Mouse (Mus musculus) neural tube, embryonic 12.5 days (tissue): ENCODE results near the gene Kif22. TPM values are rescaled to one million over a fixed set of nuclear protein-coding genes. Genes with fewer than 3 reads are reported as not detected.
"Not testable (repeated sequence)": the region's sequence is repeated elsewhere in the genome, so short reads cannot be mapped to it uniquely, and the experiment has no call there.

Source experiments
- ATAC-seq: fragments of 200-750 bp; cut with Nextera tagmentation; 2 replicates; pipeline ENCODE4 v1.8.0; 2017; ENCODE audit warnings: low read depth, mild to moderate bottlenecking, moderate TSS enrichment, moderate library complexity; ENCODE audit not compliant: low FRiP score
- H3K27ac ChIP-seq: fragments of 300-500 bp; sonication (generic); 2 replicates; pipeline ENCODE4 v1.5.1; 2016
- H3K27me3 ChIP-seq: fragments of 300-500 bp; sonication (generic); replicated peaks from 2 replicates; pipeline ENCODE4 v1.6.1; 2016; ENCODE audit warnings: mild to moderate bottlenecking
- H3K36me3 ChIP-seq: fragments of 300-500 bp; sonication (generic); 2 replicates; pipeline ENCODE4 v1.6.1; 2016; ENCODE audit warnings: mild to moderate bottlenecking
- H3K4me1 ChIP-seq: fragments of 300-500 bp; sonication (generic); 2 replicates; pipeline ENCODE4 v1.6.1; 2016
- H3K4me2 ChIP-seq: fragments of 300-500 bp; sonication (generic); replicated peaks from 2 replicates; pipeline ENCODE4 v1.6.1; 2016; ENCODE audit warnings: mild to moderate bottlenecking
- H3K4me3 ChIP-seq: fragments of 300-500 bp; sonication (generic); 2 replicates; pipeline ENCODE4 v1.5.1; 2016
- H3K9ac ChIP-seq: fragments of 300-500 bp; sonication (generic); 2 replicates; pipeline ENCODE4 v1.6.1; 2016; ENCODE audit warnings: mild to moderate bottlenecking
- H3K9me3 ChIP-seq: fragments of 300-500 bp; sonication (generic); 2 replicates; pipeline ENCODE4 v1.6.1; 2016; ENCODE audit warnings: mild to moderate bottlenecking
- WGBS: fragments of 180-500 bp; shearing (Covaris S2); methylation state at CpG from one replicate; pipeline ENCODE4 v1.1.7; 2016; 5-methylcytosine and 5-hydroxymethylcytosine counted together
- polyA plus RNA-seq: library from polyadenylated mRNA; unstranded; fragments of >200 nt; fragmentation: Nextera tagmentation; extraction: Ambion mirVana; gene quantifications from 2 replicates; pipeline ENCODE4 v1.2.1, GENCODE M21; 2016

The Kif22 gene
- 90.8 and 93.0 TPM in 2 replicates for polyA plus RNA-seq

- Histone ChIP-seq H3K4me3 (peak within 1 kb of the TSS; percentile 73), H3K4me1 (peaks cover 14% of the 10 kb centered on the region), H3K36me3 (0 out of 2 replicates have a peak, but pooled peaks cover 6% of the 10 kb centered on the region), H3K9ac (peak within 1 kb of the TSS; percentile 68), H3K27ac (no peak within 1 kb of the TSS), H3K4me2 (peak within 1 kb of the TSS; percentile 70), H3K27me3 (no peaks in the 10 kb centered on the region), H3K9me3 (no peaks in the 10 kb centered on the region)
- peak; percentile 48; the same call in 1 of the 2 replicates for ATAC-seq
- under 1% methylated on average over 53 of the region's 53 CpGs for WGBS
Observed at GRCm38 (mm10) chr7:127041851-127042672, at the start of gene Kif22. Gene Kif22 (minus strand): TSS chr7:127042471.

DNA sequence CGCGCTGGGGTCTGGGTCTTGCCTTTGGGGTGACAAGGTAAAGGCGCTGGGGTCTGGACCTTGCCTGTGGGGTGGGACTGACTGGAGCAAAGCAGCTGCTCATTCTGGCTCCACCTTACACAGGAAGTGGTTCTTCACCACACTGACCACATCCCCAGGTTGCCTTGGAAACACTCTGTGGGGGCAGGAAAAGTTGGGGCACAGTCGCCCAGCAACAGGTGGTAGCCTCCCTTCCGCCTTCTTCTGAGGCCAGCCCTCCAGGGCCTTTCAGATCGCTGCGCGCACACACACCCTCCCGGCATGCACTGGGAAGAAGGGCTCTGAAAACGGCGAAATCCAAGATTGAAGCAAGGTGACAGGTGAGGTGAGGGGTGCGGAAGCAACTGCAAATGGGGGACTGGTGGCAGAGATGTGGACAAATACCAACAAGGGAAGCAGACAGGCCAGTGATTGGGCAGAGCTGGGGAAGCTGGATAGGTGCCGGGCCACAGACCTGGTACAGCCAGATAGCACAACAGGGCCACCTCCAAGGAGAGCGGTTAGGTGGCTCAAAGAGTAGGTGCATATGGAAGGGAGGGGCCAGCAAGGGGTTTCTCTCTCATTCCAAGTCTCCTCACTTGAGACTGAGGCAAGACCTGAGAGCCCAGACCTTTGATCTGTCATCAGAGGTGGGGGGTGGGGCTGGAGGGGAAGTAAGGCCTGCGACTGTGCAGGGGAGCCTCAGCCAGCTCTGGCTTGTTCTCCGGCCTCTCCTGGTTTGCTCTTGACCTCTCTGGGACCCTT is 49.0 kb upstream of the Kif22 start, which contains the start of gene AI467606:
TSS of gene AI467606 (plus strand) at position 246 of the 783 bp plus-strand sequence.
- WGBS, result 72% methylated on average over 16 of the region's 16 CpGs
- Histone ChIP-seq H3K27ac (no peak within 1 kb of the TSS), H3K9ac (no peak within 1 kb of the TSS), H3K4me2 (0 out of 2 replicates have a peak within 1 kb of the TSS, but pooled peaks have one; percentile 7), H3K4me1 (peaks cover 9% of the 10 kb centered on the region), H3K9me3 (no peaks in the 10 kb centered on the region), H3K27me3 (no peaks in the 10 kb centered on the region), H3K4me3 (no peak within 1 kb of the TSS), H3K36me3 (no peaks in the 10 kb centered on the region)
- no peak for ATAC-seq

GRCm38 (mm10) chr7:127090154-127091113 is 48.2 kb upstream of the Kif22 start:
- Histone ChIP-seq H3K4me1 (peaks cover 9% of the 10 kb centered on the region), H3K36me3 (no peaks in the 10 kb centered on the region), H3K9me3 (no peaks in the 10 kb centered on the region), H3K27me3 (no peaks in the 10 kb centered on the region), H3K4me3 (no peak overlapping the region), H3K27ac (no peak overlapping the region), H3K9ac (no peak overlapping the region), H3K4me2 (no peak overlapping the region)
- ATAC-seq, result no peak
- 88% methylated on average over 19 of the region's 20 CpGs for WGBS

DNA sequence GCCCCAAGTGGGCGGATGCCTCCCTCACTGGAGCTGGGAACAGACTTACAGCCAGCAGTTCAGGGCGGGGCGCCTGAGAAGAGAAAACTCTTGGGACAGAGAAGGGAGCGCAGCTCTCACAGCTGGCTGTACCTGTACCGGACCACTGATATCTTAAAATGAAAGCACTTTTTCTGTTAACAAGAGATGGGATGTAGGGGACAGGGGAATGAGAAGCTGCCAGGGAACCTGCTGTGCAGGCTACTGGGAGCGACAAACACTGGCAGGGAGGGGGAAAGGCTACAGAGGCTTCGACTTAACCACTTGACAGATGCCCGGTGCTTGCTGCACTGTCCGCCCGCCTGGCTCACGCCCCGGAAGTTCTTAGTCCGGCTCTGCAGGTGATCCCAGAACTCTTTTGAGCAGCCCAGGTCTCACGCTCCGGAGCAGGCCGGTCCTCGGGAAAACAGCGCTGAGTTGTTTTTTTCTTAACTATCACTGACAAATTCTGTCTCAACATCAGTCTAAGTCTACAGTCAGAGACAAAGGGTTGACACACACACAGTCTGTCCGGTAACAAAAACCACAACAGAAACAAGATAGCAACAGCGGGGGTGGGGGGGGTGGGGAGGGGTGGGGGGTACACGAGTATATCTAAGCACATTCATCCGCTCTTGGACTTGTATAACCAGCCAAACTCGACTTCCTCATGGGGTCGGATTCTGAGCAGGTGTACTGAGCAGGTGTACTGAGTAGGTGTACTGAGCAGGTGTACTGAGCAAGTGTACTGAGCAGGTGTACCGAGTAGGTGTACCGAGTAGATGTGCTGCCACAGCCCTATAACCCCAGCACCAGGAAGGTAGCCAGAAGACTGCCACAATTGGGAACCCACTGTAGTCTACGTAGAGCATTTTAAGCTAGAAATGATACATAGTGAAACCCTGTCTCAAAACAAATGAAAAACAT is 46.9 kb upstream of the Kif22 start:
- Histone ChIP-seq H3K27ac (no peak overlapping the region), H3K36me3 (no peaks in the 10 kb centered on the region), H3K4me2 (peak overlapping the region; percentile 54), H3K4me1 (peaks cover 9% of the 10 kb centered on the region), H3K4me3 (peak overlapping the region; percentile 19), H3K9me3 (no peaks in the 10 kb centered on the region), H3K27me3 (no peaks in the 10 kb centered on the region), H3K9ac (0 out of 2 replicates have a peak overlapping the region, but pooled peaks have one; percentile 17)
- ATAC-seq, result no peak
- WGBS, result 26% methylated on average over 27 of the region's 27 CpGs

DNA sequence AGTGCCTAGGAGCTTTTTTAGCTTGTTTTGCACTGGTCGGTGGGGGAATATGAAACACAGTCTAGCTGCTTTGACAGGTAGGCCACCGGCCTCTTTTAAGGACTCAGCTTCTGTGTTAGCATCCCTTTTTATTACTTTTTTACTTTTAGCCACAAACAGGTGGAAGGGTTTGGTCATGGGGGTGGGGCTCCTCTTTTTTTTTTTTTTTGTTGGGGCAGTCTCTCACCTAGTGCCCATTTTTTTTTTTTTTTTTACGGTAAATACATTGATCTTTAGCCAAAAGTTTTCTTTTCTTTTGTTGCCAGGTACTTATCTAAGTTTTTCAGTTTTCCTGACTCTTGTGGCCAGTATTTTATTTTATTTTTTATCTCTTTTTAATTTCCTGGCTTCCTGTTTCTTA is 45.8 kb upstream of the Kif22 start:
- Histone ChIP-seq H3K36me3 (no peaks in the 10 kb centered on the region), H3K9me3 (no peaks in the 10 kb centered on the region), H3K4me2 (no peak overlapping the region), H3K27ac (no peak overlapping the region), H3K9ac (no peak overlapping the region), H3K27me3 (no peaks in the 10 kb centered on the region), H3K4me3 (no peak overlapping the region), H3K4me1 (peaks cover 9% of the 10 kb centered on the region)
- WGBS, result 90% methylated on average over 3 of the region's 3 CpGs
- no peak for ATAC-seq

DNA sequence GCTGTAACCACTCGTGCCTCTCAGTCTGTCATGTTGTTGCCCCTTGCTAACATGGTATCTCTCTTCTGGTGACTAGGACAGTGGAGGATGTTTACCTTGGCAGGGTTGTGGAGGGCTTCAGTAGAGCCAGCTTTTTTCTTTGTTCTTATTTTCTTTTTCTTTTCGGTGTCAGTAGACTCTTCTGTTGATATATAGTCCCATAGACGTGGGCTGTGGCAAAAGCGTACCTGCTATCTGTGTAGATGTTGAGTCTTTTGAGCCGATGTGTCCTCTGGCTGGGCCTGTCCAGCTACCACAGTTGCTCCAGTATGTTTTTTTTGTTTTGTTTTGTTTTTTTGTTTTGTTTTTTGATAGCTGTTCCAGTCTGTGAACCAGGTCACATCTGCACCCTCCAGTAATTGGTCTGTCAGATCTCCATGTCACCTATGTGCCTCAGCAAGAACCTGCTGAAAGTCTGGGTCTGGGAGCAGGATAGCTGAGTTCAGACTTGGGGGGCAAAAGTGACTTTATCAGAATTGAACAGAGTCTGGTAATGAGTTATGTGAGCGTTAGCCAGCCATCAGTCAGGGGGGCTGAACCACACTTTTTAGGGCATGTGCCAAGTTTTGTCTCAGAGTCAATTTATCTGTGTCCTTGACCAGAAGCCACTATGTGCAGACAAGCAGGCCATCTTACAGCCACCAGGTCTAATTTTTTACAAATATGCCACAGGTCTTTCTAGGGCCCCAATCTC is 45.2 kb upstream of the Kif22 start, which contains the start of gene Zg16:
TSS of gene Zg16 (minus strand) at position 51 of the 733 bp plus-strand sequence.
- not testable (repeated sequence) for H3K4me1 ChIP-seq, H3K4me3 ChIP-seq, H3K9ac ChIP-seq, H3K27me3 ChIP-seq, H3K4me2 ChIP-seq, ATAC-seq, H3K36me3 ChIP-seq, H3K27ac ChIP-seq, H3K9me3 ChIP-seq
- 90% methylated on average over 6 of the region's 6 CpGs for WGBS

DNA sequence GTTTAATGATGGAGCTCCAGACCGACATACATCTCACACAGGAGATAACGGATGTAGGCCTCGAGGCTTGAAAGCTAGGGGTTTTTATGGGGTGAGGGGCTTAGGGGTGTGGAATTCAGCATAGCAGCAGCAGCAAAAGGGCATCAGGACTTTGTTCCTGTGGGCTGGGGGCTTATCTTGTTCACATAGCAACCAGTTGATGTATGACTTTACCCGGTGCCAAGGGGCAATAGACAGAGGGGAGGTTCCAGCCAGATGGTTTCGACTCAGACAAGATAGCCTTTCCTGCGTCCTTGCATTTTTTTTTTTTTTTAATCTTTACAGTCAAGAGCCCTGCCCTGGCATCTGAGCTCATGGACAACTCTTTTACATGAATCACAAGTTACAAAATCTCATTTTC is 43.5 kb upstream of the Kif22 start:
- ATAC-seq, H3K9me3 ChIP-seq: not testable (repeated sequence)

DNA sequence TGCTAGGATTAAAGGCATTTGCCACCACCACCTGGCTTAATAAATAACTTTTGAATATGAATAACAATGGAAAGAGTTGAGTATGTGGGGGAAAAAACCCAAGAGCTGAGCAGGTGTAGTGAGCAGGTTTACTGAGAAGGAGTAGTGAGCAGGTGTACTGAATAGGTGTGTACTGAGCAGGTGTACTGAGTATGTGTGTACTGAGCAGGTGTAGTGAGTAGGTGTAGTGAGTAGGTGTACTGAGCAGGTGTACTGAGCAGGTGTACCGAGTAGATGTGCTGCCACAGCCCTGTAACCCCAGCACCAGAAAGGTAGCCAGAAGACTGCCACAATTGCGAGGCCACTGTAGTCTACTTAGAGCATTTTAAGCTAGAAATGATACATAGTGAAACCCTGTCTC is 42.5 kb upstream of the Kif22 start:
- WGBS, result 88% methylated on average over 2 of the region's 2 CpGs
- Histone ChIP-seq H3K27ac (no peak overlapping the region), H3K36me3 (no peaks in the 10 kb centered on the region), H3K9me3 (no peaks in the 10 kb centered on the region), H3K27me3 (no peaks in the 10 kb centered on the region), H3K4me3 (no peak overlapping the region), H3K4me1 (peaks cover 9% of the 10 kb centered on the region), H3K4me2 (no peak overlapping the region), H3K9ac (no peak overlapping the region)
- ATAC-seq, result no peak

More for the DNA sequence above, 43.5 kb upstream of the Kif22 start:
- 68% methylated on average over 6 of the region's 6 CpGs for WGBS
- not testable (repeated sequence) for H3K27me3 ChIP-seq, H3K4me3 ChIP-seq, H3K4me1 ChIP-seq, H3K4me2 ChIP-seq, H3K9ac ChIP-seq, H3K36me3 ChIP-seq, H3K27ac ChIP-seq

DNA sequence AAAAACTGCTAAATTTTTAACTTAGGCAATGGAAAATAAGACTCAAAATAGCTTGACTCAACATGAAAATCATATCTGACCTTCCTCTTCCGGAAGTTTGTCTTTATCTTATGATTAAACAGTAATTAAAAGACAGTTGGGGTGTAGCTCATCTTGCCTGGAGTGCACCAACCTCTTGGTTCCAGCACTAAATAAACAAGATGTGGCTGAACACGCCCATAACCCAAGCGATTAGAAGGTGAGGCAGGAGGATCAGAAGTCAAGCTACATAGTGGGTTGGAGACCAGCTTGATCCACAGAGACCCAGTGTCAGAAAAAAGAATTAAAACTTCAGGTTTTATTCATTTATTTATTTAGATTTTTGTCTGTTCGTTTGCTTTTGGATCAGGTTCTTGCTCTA is 41.4 kb upstream of the Kif22 start:
- Histone ChIP-seq H3K36me3 (no peaks in the 10 kb centered on the region), H3K4me1 (peaks cover under 1% of the 10 kb centered on the region; the same call in 1 of the 2 replicates), H3K27me3 (no peaks in the 10 kb centered on the region), H3K27ac (no peak overlapping the region), H3K9ac (no peak overlapping the region), H3K4me2 (no peak overlapping the region), H3K9me3 (no peaks in the 10 kb centered on the region), H3K4me3 (no peak overlapping the region)
- ATAC-seq, result no peak
- WGBS, result 85% methylated on average over 4 of the region's 4 CpGs

DNA sequence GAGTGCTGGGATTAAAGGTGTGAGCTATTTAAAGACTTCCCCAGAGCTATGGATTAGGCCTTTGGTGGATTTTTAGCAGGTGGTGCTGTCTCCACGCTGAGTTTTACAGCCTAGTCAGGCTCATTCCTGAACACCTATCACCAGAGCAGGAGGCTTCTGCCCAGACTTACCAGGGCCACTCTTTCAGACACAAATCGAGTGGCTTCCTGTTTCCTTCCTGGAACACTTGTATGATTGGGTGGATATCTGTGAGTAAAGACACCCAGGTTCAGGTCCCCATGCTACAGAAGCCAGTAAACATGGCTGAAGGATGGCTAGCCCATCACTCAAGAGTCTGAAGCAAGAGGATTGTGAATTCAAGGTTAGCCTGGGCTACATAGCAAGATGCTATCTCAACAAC is 40.7 kb upstream of the Kif22 start:
- H3K27me3 ChIP-seq, result no peaks in the 10 kb centered on the region
- ATAC-seq, result no peak
- H3K9ac ChIP-seq, result no peak overlapping the region
- no peaks in the 10 kb centered on the region for H3K4me1 ChIP-seq
- H3K4me2 ChIP-seq, result no peak overlapping the region
- no peaks in the 10 kb centered on the region for H3K9me3 ChIP-seq
- WGBS, result 55% methylated on average over 2 of the region's 2 CpGs
- H3K4me3 ChIP-seq, result no peak overlapping the region
- H3K27ac ChIP-seq, result no peak overlapping the region
- no peaks in the 10 kb centered on the region for H3K36me3 ChIP-seq
